Mouse (Mus musculus): Measurements from ENCODE around the gene Dnajb5. TPM values are rescaled to one million over a fixed set of nuclear protein-coding genes. Genes with fewer than 3 reads are reported as not detected.

The Dnajb5 gene
- polyA plus RNA-seq (2015; fragmentation: Nextera tagmentation; extraction: Ambion mirVana), result 56.0 and 82.4 TPM in 2 replicates

DNA sequence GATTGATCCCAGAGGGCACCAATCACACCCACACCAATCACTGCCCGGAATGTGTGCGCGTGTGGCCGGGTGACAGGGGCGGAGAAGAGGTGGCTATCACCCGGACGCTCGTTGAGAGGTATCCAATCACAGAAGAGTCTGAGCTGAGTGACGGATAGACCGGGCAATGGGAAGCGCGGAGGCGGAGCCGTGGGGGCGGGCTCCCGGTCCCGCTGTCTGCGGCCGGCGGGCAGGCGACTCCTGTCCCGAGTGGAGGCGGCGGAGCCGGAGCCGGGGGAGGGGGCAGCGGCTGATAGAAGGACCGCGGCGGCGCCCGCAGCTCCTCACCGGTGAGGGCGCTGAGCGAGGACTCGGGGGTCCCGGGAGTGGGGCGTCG lies at the start of gene Dnajb5:
TSS of gene Dnajb5 (plus strand) at position 139 of the 376 bp plus-strand sequence.
- Histone ChIP-seq H3K27me3 (replicated peaks; ENCODE audit: control insufficient read depth, insufficient read depth, low read length) (no peaks in the 10 kb centered on the region), H3K9me3 (ENCODE audit: control insufficient read depth, low read length) (no peaks in the 10 kb centered on the region), H3K4me2 (ENCODE audit: low read length) (peak within 1 kb of the TSS; percentile 89), H3K27ac (ENCODE audit: low read length) (peak within 1 kb of the TSS; percentile 98), H3K4me3 (replicated peaks; ENCODE audit: low read length) (peak within 1 kb of the TSS; percentile 89), H3K36me3 (ENCODE audit: control insufficient read depth, insufficient read depth) (0 out of 2 replicates have a peak, but pooled peaks cover 2% of the 10 kb centered on the region), H3K4me1 (replicated peaks; ENCODE audit: control insufficient read depth, insufficient read depth, low read length) (peaks cover 78% of the 10 kb centered on the region), H3K9ac (replicated peaks; ENCODE audit: low read depth, low read length) (peak within 1 kb of the TSS; percentile 99)
- WGBS, result 0% methylated on average over 39 of the region's 39 CpGs
- peak; percentile 93 for ATAC-seq

DNA sequence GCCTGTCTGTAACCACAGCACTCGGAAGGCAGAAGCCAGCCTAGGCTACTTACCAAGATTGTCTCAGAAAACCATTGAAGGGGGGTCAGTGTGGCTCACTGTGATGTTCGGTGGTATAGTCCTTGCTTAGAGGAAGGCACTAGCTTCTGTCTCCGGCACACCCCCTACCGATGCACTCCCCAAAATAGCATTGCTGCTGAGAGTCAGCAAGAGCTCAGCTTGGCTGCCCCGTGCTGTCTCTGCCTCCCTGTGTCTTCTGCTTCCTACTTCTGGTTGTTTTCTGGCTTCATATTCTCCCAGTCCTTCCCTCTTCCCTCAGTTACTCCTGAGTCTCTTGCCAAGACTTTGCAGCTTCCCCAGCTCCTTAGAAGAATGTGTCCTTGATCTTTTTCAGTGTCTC lies 48.7 kb upstream of the Dnajb5 start:
- no peaks in the 10 kb centered on the region for H3K36me3 ChIP-seq (ENCODE audit: control insufficient read depth, insufficient read depth)
- H3K9ac ChIP-seq (replicated peaks; ENCODE audit: low read depth, low read length), result no peak overlapping the region
- no peaks in the 10 kb centered on the region for H3K4me1 ChIP-seq (replicated peaks; ENCODE audit: control insufficient read depth, insufficient read depth, low read length)
- H3K4me2 ChIP-seq (ENCODE audit: low read length), result no peak overlapping the region
- H3K4me3 ChIP-seq (replicated peaks; ENCODE audit: low read length), result no peak overlapping the region
- H3K27me3 ChIP-seq (replicated peaks; ENCODE audit: control insufficient read depth, insufficient read depth, low read length), result no peaks in the 10 kb centered on the region
- no peak overlapping the region for H3K27ac ChIP-seq (ENCODE audit: low read length)
- 65% methylated on average over 5 of the region's 5 CpGs for WGBS
- no peak for ATAC-seq
- H3K9me3 ChIP-seq (ENCODE audit: control insufficient read depth, low read length), result no peaks in the 10 kb centered on the region

DNA sequence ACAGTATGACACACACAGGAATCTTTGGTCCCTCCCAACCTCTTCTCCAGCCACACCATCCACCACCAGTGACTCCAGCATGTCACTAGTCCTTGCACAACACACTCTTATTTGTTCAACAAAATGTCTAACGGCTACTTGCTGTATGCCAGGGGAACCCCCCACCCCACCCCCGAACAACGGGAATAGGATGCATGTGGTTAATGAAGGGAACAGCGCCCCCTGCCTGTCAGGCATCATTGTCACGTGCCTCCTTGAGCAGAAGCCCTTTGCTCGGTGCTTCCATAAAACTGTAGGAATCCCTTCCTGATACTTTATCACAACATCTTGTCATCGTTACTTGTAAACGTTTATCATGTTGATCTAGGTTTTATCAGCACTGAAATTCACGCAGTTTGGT lies 47.4 kb upstream of the Dnajb5 start:
- Histone ChIP-seq H3K27me3 (replicated peaks; ENCODE audit: control insufficient read depth, insufficient read depth, low read length) (no peaks in the 10 kb centered on the region), H3K9me3 (ENCODE audit: control insufficient read depth, low read length) (no peaks in the 10 kb centered on the region), H3K27ac (ENCODE audit: low read length) (no peak overlapping the region), H3K4me1 (replicated peaks; ENCODE audit: control insufficient read depth, insufficient read depth, low read length) (no peaks in the 10 kb centered on the region), H3K9ac (replicated peaks; ENCODE audit: low read depth, low read length) (no peak overlapping the region), H3K36me3 (ENCODE audit: control insufficient read depth, insufficient read depth) (no peaks in the 10 kb centered on the region), H3K4me2 (ENCODE audit: low read length) (no peak overlapping the region), H3K4me3 (replicated peaks; ENCODE audit: low read length) (no peak overlapping the region)
- whole genome bisulfite sequencing, result 65% methylated on average over 9 of the region's 9 CpGs
- ATAC-seq, result no peak

DNA sequence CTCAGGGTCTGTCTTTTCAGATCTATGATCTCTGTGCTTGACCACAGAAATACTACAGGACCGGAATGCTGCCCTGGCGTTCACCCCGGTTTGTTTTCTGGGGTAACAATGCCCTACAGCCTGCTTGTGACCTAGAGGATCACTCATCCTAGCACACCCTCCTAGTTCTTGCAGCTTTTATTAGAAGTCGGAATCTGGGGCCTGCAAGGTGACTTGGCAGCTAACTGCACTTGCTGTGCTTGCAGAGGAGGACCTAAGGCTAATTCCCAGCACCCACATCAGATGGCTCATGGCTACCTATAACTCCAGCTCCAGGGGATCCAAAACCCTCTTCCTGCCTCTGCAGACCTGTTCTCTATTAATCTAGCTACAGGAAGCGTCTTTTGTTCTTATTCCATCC lies 46.9 kb upstream of the Dnajb5 start:
- Histone ChIP-seq H3K4me2 (ENCODE audit: low read length) (no peak overlapping the region), H3K4me3 (replicated peaks; ENCODE audit: low read length) (no peak overlapping the region), H3K4me1 (replicated peaks; ENCODE audit: control insufficient read depth, insufficient read depth, low read length) (no peaks in the 10 kb centered on the region), H3K27me3 (replicated peaks; ENCODE audit: control insufficient read depth, insufficient read depth, low read length) (no peaks in the 10 kb centered on the region), H3K9me3 (ENCODE audit: control insufficient read depth, low read length) (no peaks in the 10 kb centered on the region), H3K36me3 (ENCODE audit: control insufficient read depth, insufficient read depth) (no peaks in the 10 kb centered on the region), H3K9ac (replicated peaks; ENCODE audit: low read depth, low read length) (no peak overlapping the region), H3K27ac (ENCODE audit: low read length) (no peak overlapping the region)
- WGBS, result 90% methylated on average over 5 of the region's 5 CpGs
- no peak for ATAC-seq

DNA sequence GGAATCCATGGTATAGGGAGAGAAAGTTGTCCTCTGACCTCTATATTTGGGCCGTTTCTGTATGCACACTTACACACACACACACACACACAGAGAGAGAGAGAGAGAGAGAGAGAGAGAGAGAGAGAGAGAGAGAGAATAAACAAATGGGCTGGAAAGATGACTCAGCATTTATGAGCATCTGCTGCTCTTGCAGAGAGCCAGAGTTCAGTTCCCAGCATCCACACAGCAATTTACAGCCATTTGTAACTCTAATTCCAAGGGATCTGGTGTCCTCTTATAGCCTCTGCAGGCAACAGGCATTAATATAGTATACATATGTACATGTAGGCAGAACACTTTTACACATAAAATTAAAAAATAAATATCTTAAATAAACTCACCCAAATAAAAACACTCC lies 45.7 kb upstream of the Dnajb5 start:
- no peaks in the 10 kb centered on the region for H3K9me3 ChIP-seq (ENCODE audit: control insufficient read depth, low read length)
- H3K27me3 ChIP-seq (replicated peaks; ENCODE audit: control insufficient read depth, insufficient read depth, low read length), result no peaks in the 10 kb centered on the region
- no peak overlapping the region for H3K4me2 ChIP-seq (ENCODE audit: low read length)
- ATAC-seq, result no peak
- H3K36me3 ChIP-seq (ENCODE audit: control insufficient read depth, insufficient read depth), result no peaks in the 10 kb centered on the region
- no peaks in the 10 kb centered on the region for H3K4me1 ChIP-seq (replicated peaks; ENCODE audit: control insufficient read depth, insufficient read depth, low read length)
- no peak overlapping the region for H3K4me3 ChIP-seq (replicated peaks; ENCODE audit: low read length)
- 69% methylated on average over 1 of the region's 1 CpGs for WGBS
- no peak overlapping the region for H3K9ac ChIP-seq (replicated peaks; ENCODE audit: low read depth, low read length)
- no peak overlapping the region for H3K27ac ChIP-seq (ENCODE audit: low read length)

DNA sequence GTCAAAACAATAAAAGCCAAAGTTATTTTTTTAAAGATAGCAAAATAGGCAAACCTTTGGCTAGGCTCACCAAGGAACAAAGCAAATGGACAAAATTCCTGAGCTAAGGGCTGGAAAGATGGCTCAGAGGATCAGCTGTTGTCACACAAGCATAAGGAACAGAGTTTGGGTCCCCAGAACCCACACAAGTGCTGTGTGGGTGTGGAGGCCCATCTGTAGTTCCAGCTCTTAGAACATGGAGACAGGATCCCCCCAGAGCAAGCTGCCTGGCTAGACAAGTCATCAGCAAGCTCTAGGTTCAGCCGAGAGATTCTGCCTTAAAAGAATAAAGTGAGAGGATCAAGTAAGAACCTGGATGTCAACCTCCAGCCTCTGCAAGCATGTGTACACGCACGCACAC lies 45.1 kb upstream of the Dnajb5 start:
- Histone ChIP-seq H3K4me3 (replicated peaks; ENCODE audit: low read length) (no peak overlapping the region), H3K27ac (ENCODE audit: low read length) (no peak overlapping the region), H3K27me3 (replicated peaks; ENCODE audit: control insufficient read depth, insufficient read depth, low read length) (no peaks in the 10 kb centered on the region), H3K36me3 (ENCODE audit: control insufficient read depth, insufficient read depth) (no peaks in the 10 kb centered on the region), H3K9ac (replicated peaks; ENCODE audit: low read depth, low read length) (no peak overlapping the region), H3K4me2 (ENCODE audit: low read length) (no peak overlapping the region), H3K9me3 (ENCODE audit: control insufficient read depth, low read length) (no peaks in the 10 kb centered on the region), H3K4me1 (replicated peaks; ENCODE audit: control insufficient read depth, insufficient read depth, low read length) (no peaks in the 10 kb centered on the region)
- no peak for ATAC-seq
- 78% methylated on average over 3 of the region's 3 CpGs for WGBS

DNA sequence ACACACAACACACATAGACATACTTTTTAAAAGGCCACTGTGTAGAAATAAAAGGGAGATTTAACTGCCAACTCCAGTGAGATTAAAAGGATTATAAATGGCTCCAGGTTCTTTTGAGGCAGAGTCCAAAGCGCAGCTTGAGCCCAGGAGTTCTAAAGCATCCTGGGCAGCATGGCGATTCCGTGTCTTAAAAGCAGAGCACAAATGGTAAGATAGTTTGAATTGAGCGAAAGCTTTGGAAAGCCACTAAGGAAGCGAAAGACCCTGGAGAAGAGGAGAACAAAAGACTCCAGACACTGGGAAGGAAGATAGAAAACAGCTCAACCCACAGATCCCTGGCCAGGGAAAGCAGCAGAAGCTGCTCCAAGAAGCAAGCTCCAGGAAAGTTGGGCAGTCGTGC lies 44.6 kb upstream of the Dnajb5 start:
- no peak overlapping the region for H3K27ac ChIP-seq (ENCODE audit: low read length)
- no peak for ATAC-seq
- WGBS, result 41% methylated on average over 6 of the region's 6 CpGs

DNA sequence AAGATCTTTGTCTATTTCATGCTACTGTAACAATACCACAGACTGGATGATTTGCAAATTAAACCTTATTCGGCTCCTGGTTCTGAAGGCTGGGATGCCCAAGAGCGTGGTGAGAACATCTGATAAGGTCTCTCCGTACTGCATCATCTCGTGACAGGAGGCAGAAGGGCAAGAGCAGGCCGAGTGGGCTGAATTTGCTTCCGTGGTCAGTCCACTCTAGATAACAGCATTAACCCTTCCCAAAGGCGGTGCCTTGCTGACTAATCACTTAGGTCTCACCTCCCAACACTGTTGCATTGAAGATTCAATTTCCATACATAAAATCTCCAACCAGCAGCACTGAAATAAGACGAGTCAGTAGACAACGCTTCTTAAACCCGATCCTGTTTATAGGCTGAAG lies 36.2 kb upstream of the Dnajb5 start:
- ATAC-seq, result no peak

More for the DNA sequence above, 44.6 kb upstream of the Dnajb5 start:
- H3K36me3 ChIP-seq (ENCODE audit: control insufficient read depth, insufficient read depth), result no peaks in the 10 kb centered on the region
- no peaks in the 10 kb centered on the region for H3K9me3 ChIP-seq (ENCODE audit: control insufficient read depth, low read length)
- no peaks in the 10 kb centered on the region for H3K27me3 ChIP-seq (replicated peaks; ENCODE audit: control insufficient read depth, insufficient read depth, low read length)
- no peak overlapping the region for H3K9ac ChIP-seq (replicated peaks; ENCODE audit: low read depth, low read length)
- H3K4me2 ChIP-seq (ENCODE audit: low read length), result no peak overlapping the region
- no peak overlapping the region for H3K4me3 ChIP-seq (replicated peaks; ENCODE audit: low read length)
- H3K4me1 ChIP-seq (replicated peaks; ENCODE audit: control insufficient read depth, insufficient read depth, low read length), result no peaks in the 10 kb centered on the region

DNA sequence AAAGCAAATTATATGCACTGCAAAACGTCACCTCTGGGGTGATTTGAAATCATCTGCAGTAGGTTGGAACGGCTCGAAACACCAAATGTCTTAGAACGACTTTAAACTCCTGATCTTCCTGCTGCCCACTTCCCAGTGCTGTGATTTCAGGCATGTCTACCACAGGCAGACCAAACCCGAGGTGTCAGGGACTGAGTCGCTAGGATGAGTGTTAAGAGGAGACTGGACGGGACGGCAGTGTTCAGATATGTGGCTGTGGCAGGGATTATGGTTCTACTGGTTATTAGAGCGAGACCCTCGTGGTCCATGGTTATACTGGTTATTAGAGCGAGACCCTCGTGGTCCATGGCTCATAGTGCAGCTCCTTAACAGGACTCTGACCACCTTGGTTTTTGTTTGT lies 34.3 kb upstream of the Dnajb5 start:
- Histone ChIP-seq H3K4me3 (replicated peaks; ENCODE audit: low read length) (no peak overlapping the region), H3K36me3 (ENCODE audit: control insufficient read depth, insufficient read depth) (no peaks in the 10 kb centered on the region), H3K27ac (ENCODE audit: low read length) (no peak overlapping the region), H3K9ac (replicated peaks; ENCODE audit: low read depth, low read length) (no peak overlapping the region), H3K4me2 (ENCODE audit: low read length) (no peak overlapping the region), H3K27me3 (replicated peaks; ENCODE audit: control insufficient read depth, insufficient read depth, low read length) (peaks cover 13% of the 10 kb centered on the region), H3K4me1 (replicated peaks; ENCODE audit: control insufficient read depth, insufficient read depth, low read length) (0 out of 2 replicates have a peak, but pooled peaks cover 7% of the 10 kb centered on the region), H3K9me3 (ENCODE audit: control insufficient read depth, low read length) (no peaks in the 10 kb centered on the region)
- 86% methylated on average over 12 of the region's 12 CpGs for WGBS
- no peak for ATAC-seq

More for the DNA sequence above, 36.2 kb upstream of the Dnajb5 start:
- H3K36me3 ChIP-seq (ENCODE audit: control insufficient read depth, insufficient read depth), result no peaks in the 10 kb centered on the region
- H3K9me3 ChIP-seq (ENCODE audit: control insufficient read depth, low read length), result no peaks in the 10 kb centered on the region
- H3K4me3 ChIP-seq (replicated peaks; ENCODE audit: low read length), result no peak overlapping the region
- no peak overlapping the region for H3K4me2 ChIP-seq (ENCODE audit: low read length)
- H3K4me1 ChIP-seq (replicated peaks; ENCODE audit: control insufficient read depth, insufficient read depth, low read length), result 0 out of 2 replicates have a peak, but pooled peaks cover 7% of the 10 kb centered on the region
- peaks cover 13% of the 10 kb centered on the region for H3K27me3 ChIP-seq (replicated peaks; ENCODE audit: control insufficient read depth, insufficient read depth, low read length)
- H3K27ac ChIP-seq (ENCODE audit: low read length), result no peak overlapping the region
- H3K9ac ChIP-seq (replicated peaks; ENCODE audit: low read depth, low read length), result no peak overlapping the region
- WGBS, result 59% methylated on average over 10 of the region's 10 CpGs

DNA sequence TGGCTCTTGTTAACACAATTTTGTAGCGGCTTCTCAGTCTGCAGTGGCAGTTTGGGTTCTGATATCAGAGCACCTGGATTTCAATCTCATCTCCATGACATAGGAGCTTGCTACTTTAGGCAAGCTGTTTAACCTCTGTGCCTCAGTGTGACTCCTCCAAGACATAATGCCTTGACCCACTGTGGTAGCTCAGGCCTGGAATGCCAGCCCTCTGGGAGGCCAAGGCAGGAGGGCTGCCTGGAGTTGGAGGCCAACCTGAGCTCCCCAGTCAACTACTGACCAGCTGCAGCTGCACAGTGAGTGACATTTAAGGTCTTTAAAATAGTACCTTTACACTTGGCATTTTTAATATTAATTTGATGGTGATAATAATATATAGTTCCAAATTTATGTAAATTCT lies 33.6 kb upstream of the Dnajb5 start:
- Histone ChIP-seq H3K4me2 (ENCODE audit: low read length) (no peak overlapping the region; the same call in 1 of the 2 replicates), H3K4me1 (replicated peaks; ENCODE audit: control insufficient read depth, insufficient read depth, low read length) (0 out of 2 replicates have a peak, but pooled peaks cover 7% of the 10 kb centered on the region), H3K27ac (ENCODE audit: low read length) (no peak overlapping the region), H3K9ac (replicated peaks; ENCODE audit: low read depth, low read length) (no peak overlapping the region), H3K9me3 (ENCODE audit: control insufficient read depth, low read length) (no peaks in the 10 kb centered on the region), H3K4me3 (replicated peaks; ENCODE audit: low read length) (no peak overlapping the region), H3K27me3 (replicated peaks; ENCODE audit: control insufficient read depth, insufficient read depth, low read length) (peaks cover 13% of the 10 kb centered on the region), H3K36me3 (ENCODE audit: control insufficient read depth, insufficient read depth) (no peaks in the 10 kb centered on the region)
- ATAC-seq, result no peak
- WGBS, result 70% methylated on average over 1 of the region's 1 CpGs
